Comparison of ENCODE assay signal across 8 mouse cellular contexts in the genomic region with DNA sequence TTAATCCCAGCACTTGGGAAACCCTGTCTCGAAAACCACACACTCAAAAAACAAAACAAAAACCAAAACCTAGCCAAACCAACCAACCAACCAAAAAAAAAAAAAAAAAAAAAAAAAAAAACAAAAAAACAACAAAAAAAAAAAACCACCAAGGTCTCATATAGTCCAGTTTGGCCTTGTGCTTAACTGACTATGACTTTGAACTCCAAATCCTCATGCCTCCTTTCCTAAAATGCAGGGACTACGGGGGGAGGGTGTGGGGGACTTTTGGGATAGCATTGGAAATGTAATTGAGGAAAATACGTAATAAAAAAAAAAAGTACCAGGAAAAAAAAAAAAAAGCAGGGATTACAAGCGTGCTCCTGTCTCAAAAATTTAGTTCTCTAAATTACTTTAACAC. TPM values are rescaled to one million over a fixed set of nuclear protein-coding genes. Genes with fewer than 3 reads are reported as not detected.
DNase-seq lines count a peak whose midpoint lies in the region; ATAC-seq and TF ChIP-seq lines count a peak whose summit lies in the region.

No protein-coding gene starts in this region.

- ATAC-seq in megakaryocyte, adult 5-6 weeks (ENCODE audit: poor library complexity, severe bottlenecking): no peak
- ATAC-seq in liver, embryonic 11.5 days (replicated peaks; ENCODE audit: low FRiP score): no peak

- DNase-seq in cerebellum, adult 2 months: no peak
- DNase-seq in cerebellum, postnatal 10 days: no peak
- no peak for DNase-seq in liver, embryonic 11.5 days (ENCODE audit: low spot score)
- DNase-seq in thymus, postnatal 36 days: no peak
- DNase-seq in cerebellum, postnatal 4 days (ENCODE audit: low spot score in 2 of 2): no peak
- DNase-seq in urinary bladder, postnatal 36 days (ENCODE audit: low spot score in 2 of 2): no peak

- H3K9me3 ChIP-seq in megakaryocyte, embryonic 14.5 days: no peaks in the 10 kb centered on the region
- no peaks in the 10 kb centered on the region for H3K9me3 ChIP-seq in liver, embryonic 11.5 days (ENCODE audit: control insufficient read depth, low read length)

- H3K4me2 ChIP-seq in liver, embryonic 11.5 days: peak overlapping the region; percentile 69

- H3K4me1 ChIP-seq in cerebellum, adult 2 months (ENCODE audit: control insufficient read depth, insufficient read depth, low read length): no peaks in the 10 kb centered on the region
- H3K4me1 ChIP-seq in megakaryocyte, embryonic 14.5 days: peaks cover 40% of the 10 kb centered on the region
- H3K4me1 ChIP-seq in liver, embryonic 11.5 days (replicated peaks; ENCODE audit: control insufficient read depth, insufficient read depth, low read length): peaks cover 2% of the 10 kb centered on the region

- peaks cover 11% of the 10 kb centered on the region for H3K36me3 ChIP-seq in megakaryocyte, embryonic 14.5 days (replicated peaks; ENCODE audit: low read length)
- no peaks in the 10 kb centered on the region for H3K36me3 ChIP-seq in liver, embryonic 11.5 days (ENCODE audit: control insufficient read depth, insufficient read depth, low read length)

- no peak for TF ChIP-seq CTCF in cerebellum, adult 2 months (IDR thresholded peaks at IDR 0.05; ENCODE audit: borderline replicate concordance, insufficient read depth, low read depth, low read length)

- WGBS in cerebellum, adult 2 months: 13% methylated on average over 4 of the region's 4 CpGs
- WGBS in liver, embryonic 11.5 days: 17% methylated on average over 4 of the region's 4 CpGs

- H3K4me3 ChIP-seq in cerebellum, adult 2 months (replicated peaks; ENCODE audit: insufficient read depth, low read depth, low read length): peak overlapping the region; percentile 93
- H3K4me3 ChIP-seq in megakaryocyte, embryonic 14.5 days (replicated peaks): peak overlapping the region; percentile 98
- H3K4me3 ChIP-seq in liver, embryonic 11.5 days (ENCODE audit: low read depth, low read length): peak overlapping the region; percentile 98

- no peaks in the 10 kb centered on the region for H3K27me3 ChIP-seq in cerebellum, adult 2 months (ENCODE audit: control insufficient read depth, insufficient read depth, low read length)
- no peaks in the 10 kb centered on the region for H3K27me3 ChIP-seq in megakaryocyte, embryonic 14.5 days (replicated peaks)
- no peaks in the 10 kb centered on the region for H3K27me3 ChIP-seq in liver, embryonic 11.5 days (replicated peaks; ENCODE audit: control insufficient read depth, insufficient read depth, low read length)

- H3K27ac ChIP-seq in cerebellum, adult 2 months (ENCODE audit: insufficient read depth, low read length): no peak overlapping the region
- no peak overlapping the region for H3K27ac ChIP-seq in liver, embryonic 11.5 days (ENCODE audit: low read depth, low read length)

- TF ChIP-seq POLR2A in cerebellum, adult 2 months (IDR thresholded peaks at IDR 0.05; ENCODE audit: borderline replicate concordance, insufficient read depth, low read length): no peak

- peak overlapping the region; percentile 93 for H3K9ac ChIP-seq in liver, embryonic 11.5 days (ENCODE audit: low read depth, low read length)

RNA-seq across cellular contexts. Expression of a gene that starts 0.4 kb away (rescaled TPM):
- polyA plus RNA-seq in cerebellum, adult 2 months (2012; rRNA removed): 37.9 and 38.9 TPM in 2 replicates
- 15.8 and 20.0 TPM in 2 replicates for polyA plus RNA-seq in megakaryocyte, embryonic 14.5 days (2012; ENCODE audit: insufficient read depth, low replicate concordance)
- 22.4 and 24.9 TPM in 2 replicates for total RNA-seq in megakaryocyte, adult 5-6 weeks (2015)
- total RNA-seq in megakaryocyte, adult 5-6 weeks (2017): 15.1 and 37.9 TPM in 2 replicates
- 13.0 and 14.0 TPM in 2 replicates for polyA plus RNA-seq in liver, embryonic 11.5 days (2014; fragmentation: Nextera tagmentation; extraction: Ambion mirVana)

RNA-seq across cellular contexts. Expression of a gene that starts 18.9 kb away (rescaled TPM):
- polyA plus RNA-seq in cerebellum, adult 2 months (2012; rRNA removed): 4.4 and 4.7 TPM in 2 replicates
- 0.44 and 0.82 TPM in 2 replicates for polyA plus RNA-seq in megakaryocyte, embryonic 14.5 days (2012; ENCODE audit: insufficient read depth, low replicate concordance)
- total RNA-seq in megakaryocyte, adult 5-6 weeks (2015): 2.6 and 5.8 TPM in 2 replicates
- total RNA-seq in megakaryocyte, adult 5-6 weeks (2017): 7.7 and 9.3 TPM in 2 replicates
- 16.3 TPM in 2 replicates for polyA plus RNA-seq in liver, embryonic 11.5 days (2014; fragmentation: Nextera tagmentation; extraction: Ambion mirVana)

RNA-seq across cellular contexts. Expression of a gene that starts 19.2 kb away (rescaled TPM):
- 126 and 129 TPM in 2 replicates for polyA plus RNA-seq in cerebellum, adult 2 months (2012; rRNA removed)
- 23.7 and 69.4 TPM in 2 replicates for polyA plus RNA-seq in megakaryocyte, embryonic 14.5 days (2012; ENCODE audit: insufficient read depth, low replicate concordance)
- 22.9 and 25.0 TPM in 2 replicates for total RNA-seq in megakaryocyte, adult 5-6 weeks (2015)
- total RNA-seq in megakaryocyte, adult 5-6 weeks (2017): 7.6 and 7.8 TPM in 2 replicates
- polyA plus RNA-seq in liver, embryonic 11.5 days (2014; fragmentation: Nextera tagmentation; extraction: Ambion mirVana): 23.0 and 23.3 TPM in 2 replicates
